Mouse (Mus musculus): Measurements from ENCODE around the gene Lias.

DNA sequence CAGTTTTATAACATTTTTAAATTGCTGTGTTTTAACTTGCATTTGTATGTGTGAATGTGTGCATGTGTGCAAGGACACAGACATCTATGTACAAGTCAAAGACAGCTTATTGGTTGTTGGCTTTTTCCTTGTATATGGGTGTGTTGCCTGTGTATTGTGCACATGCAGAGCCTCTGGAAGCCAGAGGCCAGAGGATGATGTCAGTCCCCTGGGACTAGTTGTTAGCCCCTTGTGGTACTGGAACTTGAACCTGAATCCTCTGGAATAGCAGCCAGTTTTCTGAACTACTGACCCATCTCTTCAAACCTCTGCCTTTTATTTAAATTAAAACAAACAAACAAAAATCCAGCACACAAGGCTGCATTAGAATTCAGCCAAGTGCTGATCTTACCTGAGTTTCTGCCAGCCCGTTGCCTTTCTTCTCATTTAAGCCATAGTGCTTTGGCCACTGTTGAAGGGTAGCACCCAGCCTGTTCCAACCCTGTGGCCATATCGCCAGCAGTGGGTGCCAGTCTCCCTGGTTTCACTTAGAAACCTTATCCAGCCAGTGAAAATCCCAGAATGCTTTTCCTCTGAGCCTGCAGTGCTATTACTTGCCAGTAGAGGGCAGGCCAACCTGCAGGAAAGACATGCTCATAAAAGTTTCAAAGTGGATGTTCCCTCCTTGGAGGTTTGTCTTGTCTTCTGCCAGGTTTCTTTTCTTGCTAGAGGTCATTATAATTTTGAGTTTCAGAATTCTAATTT is 10.1 kb downstream of the Lias start:
- peak; percentile 41 for TF ChIP-seq CTCF (IDR thresholded peaks at IDR 0.05; ENCODE audit: low read depth, low read length)
- no peak for TF ChIP-seq POLR2A (IDR thresholded peaks at IDR 0.05; ENCODE audit: borderline replicate concordance, low read depth, low read length)

Measured in bone marrow macrophage, adult 2 months (primary cell).